Mouse (Mus musculus): ENCODE data around the gene Mrpl45.

GRCm38 (mm10) chr11:97309911-97310571 is 5.5 kb upstream of the Mrpl45 start:
- TF ChIP-seq ZC3H11A (IDR thresholded peaks at IDR 0.05; ENCODE audit: low read depth, low read length) (no peak; the same call in 1 of the 2 replicates), POLR2A (IDR thresholded peaks at IDR 0.05; ENCODE audit: low read depth, low read length) (peak; percentile 70), E2F4 (IDR thresholded peaks at IDR 0.05; ENCODE audit: insufficient replicate concordance, low read depth, low read length) (no peak), SIN3A (IDR thresholded peaks at IDR 0.05; ENCODE audit: low read length) (peak; percentile 58), CTCF (conservative IDR thresholded peaks at IDR 0.05 in 1 of 2, IDR thresholded peaks at IDR 0.05 in 1 of 2; ENCODE audit: low read depth in 2 of 2, low read length in 2 of 2) (peak in 1 of 2 experiments; percentile 98; a peak in 3 of 4 replicates), USF1 (IDR thresholded peaks at IDR 0.05; ENCODE audit: low read depth, low read length) (no peak), MAX (IDR thresholded peaks at IDR 0.05; ENCODE audit: low read length) (peak; percentile 73; the same call in 1 of the 2 replicates), ZNF384 (IDR thresholded peaks at IDR 0.05; ENCODE audit: low read depth, low read length) (peak; percentile 50), EP300 (IDR thresholded peaks at IDR 0.05; ENCODE audit: low read length) (peak; percentile 58; the same call in 1 of the 2 replicates), HCFC1 (IDR thresholded peaks at IDR 0.05; ENCODE audit: low read depth, low read length) (peak; percentile 53; the same call in 1 of the 2 replicates), GABPA (IDR thresholded peaks at IDR 0.05; ENCODE audit: insufficient replicate concordance, low read depth, low read length) (no peak), NELFE (IDR thresholded peaks at IDR 0.05; ENCODE audit: low read depth, low read length) (peak; percentile 88), ELF1 (IDR thresholded peaks at IDR 0.05; ENCODE audit: low read depth, low read length) (no peak)
